In genomic region chr8:70609368-70609848, GRCm38 (mm10) we compare ENCODE assay signal across 8 mouse cellular contexts. TPM values are rescaled to one million over a fixed set of nuclear protein-coding genes. Genes with fewer than 3 reads are reported as not detected.
DNase-seq lines count a peak whose midpoint lies in the region; ATAC-seq and TF ChIP-seq lines count a peak whose summit lies in the region.

No protein-coding gene starts in this region.

- under 1% methylated on average over 39 of the region's 39 CpGs for WGBS in embryonic facial prominence, embryonic 10.5 days
- WGBS in kidney, adult 2 months = 1% methylated on average over 39 of the region's 39 CpGs
- WGBS in liver, embryonic 14.5 days (ENCODE audit: insufficient replicate concordance) = under 1% methylated on average over 36 of the region's 39 CpGs
- 1% methylated on average over 32 of the region's 39 CpGs for WGBS in stomach, postnatal 0 days

- peak overlapping the region; percentile 91 for H3K4me2 ChIP-seq in liver, embryonic 14.5 days (ENCODE audit: low read depth)
- peak overlapping the region; percentile 94 for H3K4me2 ChIP-seq in stomach, postnatal 0 days (replicated peaks; ENCODE audit: low read depth)

- peaks cover 11% of the 10 kb centered on the region for H3K36me3 ChIP-seq in embryonic facial prominence, embryonic 10.5 days (replicated peaks)
- no peaks in the 10 kb centered on the region for H3K36me3 ChIP-seq in kidney, adult 2 months (ENCODE audit: control insufficient read depth, insufficient read depth, low read length)
- H3K36me3 ChIP-seq in liver, embryonic 14.5 days (replicated peaks; ENCODE audit: control insufficient read depth, insufficient read depth, low read depth) = no peaks in the 10 kb centered on the region
- H3K36me3 ChIP-seq in stomach, postnatal 0 days (ENCODE audit: control insufficient read depth, insufficient read depth, low read length) = no peaks in the 10 kb centered on the region

- H3K9me3 ChIP-seq in embryonic facial prominence, embryonic 10.5 days = no peaks in the 10 kb centered on the region
- H3K9me3 ChIP-seq in liver, embryonic 14.5 days (ENCODE audit: control insufficient read depth, low read length) = no peaks in the 10 kb centered on the region
- H3K9me3 ChIP-seq in stomach, postnatal 0 days (ENCODE audit: control insufficient read depth, low read length) = no peaks in the 10 kb centered on the region

- DNase-seq in 3T3-L1 (ENCODE audit: low read depth, low spot score) = peak; percentile 93
- DNase-seq in T-cell, adult 2 months (ENCODE audit: low spot score) = peak; percentile 89
- peak; percentile 95 for DNase-seq in embryonic facial prominence, embryonic 10.5 days (ENCODE audit: low spot score)
- peak; percentile 94 to 95 for DNase-seq in heart, adult 9 months (ENCODE audit: low spot score in 2 of 2)
- peak; percentile 94 for DNase-seq in kidney, adult 2 months
- DNase-seq in liver, embryonic 14.5 days (ENCODE audit: low read depth in 3 of 3, low spot score in 3 of 3) = peak in 1 of 3 experiments; percentile 63
- DNase-seq in naive thymus-derived CD4-positive, alpha-beta T cell, adult 2 months (ENCODE audit: low read depth) = peak; percentile 94
- peak; percentile 92 for DNase-seq in stomach, postnatal 0 days (ENCODE audit: low spot score)

- H3K27ac ChIP-seq in embryonic facial prominence, embryonic 10.5 days (replicated peaks) = peak overlapping the region; percentile 97
- H3K27ac ChIP-seq in kidney, adult 2 months (ENCODE audit: insufficient read depth, low read depth, low read length) = peak overlapping the region; percentile 99
- H3K27ac ChIP-seq in liver, embryonic 14.5 days = peak overlapping the region; percentile 71
- H3K27ac ChIP-seq in stomach, postnatal 0 days (replicated peaks) = peak overlapping the region; percentile 97

- no peak for TF ChIP-seq EP300 in liver, embryonic 14.5 days (IDR thresholded peaks at IDR 0.05; ENCODE audit: low read depth)
- peak; percentile 80 for TF ChIP-seq EP300 in stomach, postnatal 0 days (optimal IDR thresholded peaks at IDR 0.05)

- no peaks in the 10 kb centered on the region for H3K27me3 ChIP-seq in embryonic facial prominence, embryonic 10.5 days (replicated peaks; ENCODE audit: low read depth, poor library complexity, severe bottlenecking)
- no peaks in the 10 kb centered on the region for H3K27me3 ChIP-seq in kidney, adult 2 months (replicated peaks; ENCODE audit: control insufficient read depth, insufficient read depth, low read length)
- H3K27me3 ChIP-seq in liver, embryonic 14.5 days (ENCODE audit: control insufficient read depth, insufficient read depth, low read length) = no peaks in the 10 kb centered on the region
- no peaks in the 10 kb centered on the region for H3K27me3 ChIP-seq in stomach, postnatal 0 days (ENCODE audit: control insufficient read depth, insufficient read depth, low read length)

- TF ChIP-seq CTCF in kidney, adult 2 months (conservative IDR thresholded peaks at IDR 0.05; ENCODE audit: insufficient read depth, insufficient read length, low read depth, low read length) = no peak
- TF ChIP-seq CTCF in liver, embryonic 14.5 days (IDR thresholded peaks at IDR 0.05; ENCODE audit: low read depth) = no peak
- peak; percentile 3; the same call in 1 of the 2 replicates for TF ChIP-seq CTCF in stomach, postnatal 0 days (IDR thresholded peaks at IDR 0.05; ENCODE audit: low read depth)

- peak; percentile 19 for TF ChIP-seq POLR2A in kidney, adult 2 months (IDR thresholded peaks at IDR 0.05; ENCODE audit: low read depth, low read length)

- H3K4me3 ChIP-seq in embryonic facial prominence, embryonic 10.5 days = peak overlapping the region; percentile 89
- peak overlapping the region; percentile 61 for H3K4me3 ChIP-seq in kidney, adult 2 months (ENCODE audit: insufficient read depth, low read depth, low read length)
- peak overlapping the region; percentile 62 to 65 for H3K4me3 ChIP-seq in liver, embryonic 14.5 days (ENCODE audit: insufficient read depth in 1 of 2, low read depth in 2 of 2, low read length in 2 of 2)
- H3K4me3 ChIP-seq in stomach, postnatal 0 days (ENCODE audit: low read depth, low read length) = peak overlapping the region; percentile 75

- peak; percentile 22 for ATAC-seq in liver, embryonic 14.5 days (ENCODE audit: insufficient read depth)
- peak; percentile 70 for ATAC-seq in stomach, postnatal 0 days (ENCODE audit: low FRiP score, low TSS enrichment)

- peak overlapping the region; percentile 70 for H3K9ac ChIP-seq in liver, embryonic 14.5 days (replicated peaks)
- H3K9ac ChIP-seq in stomach, postnatal 0 days (ENCODE audit: low read length) = peak overlapping the region; percentile 60

- H3K4me1 ChIP-seq in embryonic facial prominence, embryonic 10.5 days = peaks cover 75% of the 10 kb centered on the region
- peaks cover 11% of the 10 kb centered on the region; the same call in 1 of the 2 replicates for H3K4me1 ChIP-seq in kidney, adult 2 months (ENCODE audit: control insufficient read depth, insufficient read depth, low read length)
- peaks cover 17 to 24% of the 10 kb centered on the region in 2 experiments for H3K4me1 ChIP-seq in liver, embryonic 14.5 days (replicated peaks; ENCODE audit: control insufficient read depth in 2 of 2, insufficient read depth in 2 of 2, low read length in 1 of 2)
- H3K4me1 ChIP-seq in stomach, postnatal 0 days (replicated peaks; ENCODE audit: control insufficient read depth, insufficient read depth) = peaks cover 3% of the 10 kb centered on the region

RNA-seq across cellular contexts. Expression of gene Ssbp4, which starts 0.7 kb away (rescaled TPM):
- 105 and 109 TPM in 2 replicates for polyA plus RNA-seq in embryonic facial prominence, embryonic 10.5 days (2016; fragmentation: Nextera tagmentation; extraction: Ambion mirVana)
- polyA plus RNA-seq in kidney, adult 2 months (2012; rRNA removed) = 84.9 and 123 TPM in 2 replicates
- 36.3 and 50.8 TPM in 2 replicates for polyA plus RNA-seq in liver, embryonic 14.5 days (2012; rRNA removed)
- polyA plus RNA-seq in liver, embryonic 14.5 days (2014; fragmentation: Nextera tagmentation; extraction: Ambion mirVana) = 49.5 and 61.7 TPM in 2 replicates
- 66.7 and 83.8 TPM in 2 replicates for polyA plus RNA-seq in stomach, postnatal 0 days (2015; fragmentation: Nextera tagmentation; extraction: Ambion mirVana)

RNA-seq across cellular contexts. Expression of gene Lrrc25, which starts 6.5 kb away (rescaled TPM):
- 0.77 and 0.79 TPM in 2 replicates for polyA plus RNA-seq in embryonic facial prominence, embryonic 10.5 days (2016; fragmentation: Nextera tagmentation; extraction: Ambion mirVana)
- polyA plus RNA-seq in kidney, adult 2 months (2012; rRNA removed) = 3.2 and 3.5 TPM in 2 replicates
- 4.3 and 5.3 TPM in 2 replicates for polyA plus RNA-seq in liver, embryonic 14.5 days (2012; rRNA removed)
- 4.7 TPM in 2 replicates for polyA plus RNA-seq in liver, embryonic 14.5 days (2014; fragmentation: Nextera tagmentation; extraction: Ambion mirVana)
- 2.3 and 2.7 TPM in 2 replicates for polyA plus RNA-seq in stomach, postnatal 0 days (2015; fragmentation: Nextera tagmentation; extraction: Ambion mirVana)

RNA-seq across cellular contexts. Expression of gene Isyna1, which starts 15.2 kb away (rescaled TPM):
- polyA plus RNA-seq in embryonic facial prominence, embryonic 10.5 days (2016; fragmentation: Nextera tagmentation; extraction: Ambion mirVana) = 184 and 187 TPM in 2 replicates
- 127 and 159 TPM in 2 replicates for polyA plus RNA-seq in kidney, adult 2 months (2012; rRNA removed)
- polyA plus RNA-seq in liver, embryonic 14.5 days (2012; rRNA removed) = 61.3 and 62.4 TPM in 2 replicates
- polyA plus RNA-seq in liver, embryonic 14.5 days (2014; fragmentation: Nextera tagmentation; extraction: Ambion mirVana) = 30.2 and 34.2 TPM in 2 replicates
- polyA plus RNA-seq in stomach, postnatal 0 days (2015; fragmentation: Nextera tagmentation; extraction: Ambion mirVana) = 37.4 and 39.3 TPM in 2 replicates

RNA-seq across cellular contexts. Expression of gene Gdf15, which starts 22.8 kb away (rescaled TPM):
- 0.14 TPM in 1 of 2 replicates, not detected in the other for polyA plus RNA-seq in embryonic facial prominence, embryonic 10.5 days (2016; fragmentation: Nextera tagmentation; extraction: Ambion mirVana)
- 11.2 and 17.8 TPM in 2 replicates for polyA plus RNA-seq in kidney, adult 2 months (2012; rRNA removed)
- polyA plus RNA-seq in liver, embryonic 14.5 days (2012; rRNA removed) = 6.3 and 9.0 TPM in 2 replicates
- 1.2 and 2.8 TPM in 2 replicates for polyA plus RNA-seq in liver, embryonic 14.5 days (2014; fragmentation: Nextera tagmentation; extraction: Ambion mirVana)
- 0.30 and 0.33 TPM in 2 replicates for polyA plus RNA-seq in stomach, postnatal 0 days (2015; fragmentation: Nextera tagmentation; extraction: Ambion mirVana)

RNA-seq across cellular contexts. Expression of gene Pgpep1, which starts 50.8 kb away (rescaled TPM):
- polyA plus RNA-seq in embryonic facial prominence, embryonic 10.5 days (2016; fragmentation: Nextera tagmentation; extraction: Ambion mirVana) = 51.8 and 52.7 TPM in 2 replicates
- polyA plus RNA-seq in kidney, adult 2 months (2012; rRNA removed) = 296 TPM in 2 replicates
- polyA plus RNA-seq in liver, embryonic 14.5 days (2012; rRNA removed) = 7.6 and 8.6 TPM in 2 replicates
- polyA plus RNA-seq in liver, embryonic 14.5 days (2014; fragmentation: Nextera tagmentation; extraction: Ambion mirVana) = 19.8 and 23.5 TPM in 2 replicates
- polyA plus RNA-seq in stomach, postnatal 0 days (2015; fragmentation: Nextera tagmentation; extraction: Ambion mirVana) = 23.3 and 25.2 TPM in 2 replicates
